Mouse (Mus musculus): ENCODE data around the gene Hdac10. TPM values are rescaled to one million over a fixed set of nuclear protein-coding genes. Genes with fewer than 3 reads are reported as not detected.

Hdac10 gene
- polyA plus RNA-seq, 1 experiment from 2014 or later = 15.0 TPM

DNA sequence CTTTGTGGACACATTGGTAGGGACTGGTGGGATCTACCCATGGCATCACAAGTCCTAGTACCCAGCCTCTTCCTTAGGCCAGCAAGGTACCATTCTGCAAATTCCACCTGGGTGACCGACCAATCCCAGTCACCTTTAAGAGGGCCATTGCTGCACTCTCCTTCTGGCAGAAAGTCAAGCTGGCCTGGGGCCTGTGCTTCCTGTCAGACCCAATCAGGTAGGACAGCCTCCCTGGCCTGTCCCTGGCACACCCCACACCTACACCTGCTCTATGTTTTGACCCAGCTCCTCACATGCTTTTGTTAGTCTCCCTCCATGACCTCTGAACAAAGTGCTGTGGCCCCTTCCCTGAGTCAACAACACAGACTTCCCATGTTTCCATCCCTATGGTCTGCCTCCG is 43.7 kb downstream of the Hdac10 start:
- DNase-seq (ENCODE audit: low read depth, low spot score) = no peak
- no peaks in the 10 kb centered on the region for H3K27me3 ChIP-seq
- no peak for TF ChIP-seq CTCF (IDR thresholded peaks at IDR 0.05)
- CTCF ChIA-PET = no interaction called here
- ATAC-seq = no peak
- in situ Hi-C loops (cut with MboI; ENCODE audit: low pct_unique_long_range_greater_than_20kb) = no loop called here
- POLR2A ChIA-PET = interaction anchor here (0.5 to 1.1 kb wide), 2 partner anchors 9 to 125 kb away, joined by 3 to 4 read pairs; no protein-coding TSS in a partner anchor

- DNase-seq (ENCODE audit: low read depth, low spot score) (no peak), ATAC-seq (no peak)
- ChIA-PET POLR2A (no interaction called here), CTCF (no interaction called here)
- no peak for TF ChIP-seq CTCF (IDR thresholded peaks at IDR 0.05)
- in situ Hi-C loops (cut with MboI; ENCODE audit: low pct_unique_long_range_greater_than_20kb) = no loop called here
- H3K27me3 ChIP-seq = no peaks in the 10 kb centered on the region
Measured at GRCm38 (mm10) chr15:89083906-89084305, 44.6 kb downstream of the Hdac10 start.

GRCm38 (mm10) chr15:89078208-89078836 is 50.2 kb downstream of the Hdac10 start:
- no peak for TF ChIP-seq CTCF (IDR thresholded peaks at IDR 0.05)
- in situ Hi-C loops (cut with MboI; ENCODE audit: low pct_unique_long_range_greater_than_20kb) = no loop called here
- POLR2A ChIA-PET = interaction anchor here (1.3 kb wide), 1 partner anchor 10 kb away, joined by 3 read pairs; no protein-coding TSS in a partner anchor
- H3K27me3 ChIP-seq = no peaks in the 10 kb centered on the region
- CTCF ChIA-PET = no interaction called here
- ATAC-seq (no peak), DNase-seq (ENCODE audit: low read depth, low spot score) (no peak)

GRCm38 (mm10) chr15:89076156-89076731 is 52.3 kb downstream of the Hdac10 start:
- no peaks in the 10 kb centered on the region for H3K27me3 ChIP-seq
- ATAC-seq (peak; percentile 14), DNase-seq (ENCODE audit: low read depth, low spot score) (no peak)
- ChIA-PET CTCF (interaction anchor here (1.2 to 1.4 kb wide), 2 partner anchors 52 to 155 kb away, joined by 3 to 4 read pairs; no protein-coding TSS in a partner anchor), POLR2A (interaction anchor here (0.7 to 2.2 kb wide), 4 partner anchors 9 to 135 kb away, joined by 3 to 13 read pairs (median 3); partner anchors contain the start of gene Selenoo)
- no peak for TF ChIP-seq CTCF (IDR thresholded peaks at IDR 0.05)
- in situ Hi-C loops (cut with MboI; ENCODE audit: low pct_unique_long_range_greater_than_20kb) = no loop called here

- CTCF ChIA-PET = no interaction called here
- ATAC-seq (peak; percentile 84), DNase-seq (ENCODE audit: low read depth, low spot score) (peak; percentile 39)
- TF ChIP-seq CTCF (IDR thresholded peaks at IDR 0.05) = no peak
- POLR2A ChIA-PET = interaction anchor here (0.6 to 2.2 kb wide), 6 partner anchors 9 to 199 kb away, joined by 3 to 13 read pairs (median 3); partner anchors contain the start of gene Selenoo
- in situ Hi-C loops (cut with MboI; ENCODE audit: low pct_unique_long_range_greater_than_20kb) = no loop called here
- H3K27me3 ChIP-seq = no peaks in the 10 kb centered on the region
Measured at GRCm38 (mm10) chr15:89075478-89076147, 52.9 kb downstream of the Hdac10 start.

DNA sequence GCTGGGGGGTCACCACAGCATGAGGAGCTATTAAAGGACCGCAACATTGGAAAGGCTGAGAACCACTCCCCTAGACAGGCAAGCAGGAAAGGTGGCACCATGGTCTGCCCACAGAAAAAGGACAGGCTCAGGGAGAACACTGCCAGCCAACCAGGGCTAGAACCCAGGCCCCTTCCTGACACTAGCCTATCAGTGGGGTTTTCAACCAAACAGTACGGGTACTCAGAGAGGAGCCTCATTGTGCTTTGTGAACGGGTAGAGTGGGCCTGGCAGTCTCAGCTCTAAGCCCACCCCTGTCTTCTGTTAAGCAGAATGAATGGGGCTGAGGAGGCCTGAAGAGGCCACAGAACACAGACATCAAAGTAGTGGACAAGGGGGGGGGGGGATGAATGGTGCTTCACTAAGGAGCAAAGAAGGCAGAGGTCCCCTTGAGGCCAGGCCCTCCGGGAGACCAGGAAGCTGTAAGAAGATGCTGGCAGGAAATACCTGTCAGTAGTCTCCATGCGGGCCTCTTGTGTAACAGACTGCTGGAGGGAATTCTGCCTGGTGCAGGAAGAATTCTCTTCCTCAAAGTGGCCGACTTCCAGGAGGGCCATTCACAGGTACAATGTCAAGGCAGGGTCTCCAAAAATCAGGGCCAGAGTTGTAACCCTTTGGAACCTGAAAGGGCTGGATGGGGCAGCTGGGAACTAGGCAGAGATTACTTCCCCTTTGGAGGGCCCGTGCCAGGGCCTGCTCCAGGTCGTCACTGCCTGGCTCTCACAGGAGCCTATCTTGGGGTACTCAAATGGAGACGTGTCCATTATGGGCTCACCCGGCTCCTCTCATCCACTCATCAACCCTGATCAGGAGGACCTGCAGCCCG is 53.7 kb downstream of the Hdac10 start, which contains the start of gene Trabd:
Gene Trabd (plus strand): TSS at position 512 of the 865 bp plus-strand sequence.
- ATAC-seq (no peak), DNase-seq (ENCODE audit: low read depth, low spot score) (no peak)
- no peak for TF ChIP-seq CTCF (IDR thresholded peaks at IDR 0.05)
- ChIA-PET POLR2A (interaction anchor here (0.6 to 2.2 kb wide), 6 partner anchors 10 to 198 kb away, joined by 3 to 13 read pairs (median 3); partner anchors contain the start of gene Selenoo), CTCF (no interaction called here)
- in situ Hi-C loops (cut with MboI; ENCODE audit: low pct_unique_long_range_greater_than_20kb) = no loop called here
- no peaks in the 10 kb centered on the region for H3K27me3 ChIP-seq

GRCm38 (mm10) chr15:89073993-89074603 is 54.4 kb downstream of the Hdac10 start:
- ChIA-PET POLR2A (interaction anchor here (0.7 to 1.7 kb wide), 3 partner anchors 19 to 127 kb away, joined by 3 to 5 read pairs (median 5); no protein-coding TSS in a partner anchor), CTCF (interaction anchor here (1.1 kb wide), 1 partner anchor 14 kb away, joined by 3 read pairs; the partner anchor contains the start of gene Selenoo)
- in situ Hi-C loops (cut with MboI; ENCODE audit: low pct_unique_long_range_greater_than_20kb) = no loop called here
- no peak for TF ChIP-seq CTCF (IDR thresholded peaks at IDR 0.05)
- DNase-seq (ENCODE audit: low read depth, low spot score) (no peak), ATAC-seq (no peak)
- no peaks in the 10 kb centered on the region for H3K27me3 ChIP-seq

Other genes with a start within 250 kb of the Hdac10 start
- 0.03 TPM for gene Ttll8, start 174.3 kb downstream of the Hdac10 start, polyA plus RNA-seq (2021)
- gene Mlc1, start 149.7 kb downstream of the Hdac10 start, polyA plus RNA-seq (2021) = 0.06 TPM
- not detected for gene Mov10l1, start 145.8 kb downstream of the Hdac10 start, polyA plus RNA-seq (2021)
- 0.12 TPM for gene Panx2, start 69.0 kb downstream of the Hdac10 start, polyA plus RNA-seq (2021)
- 44.7 TPM for gene Trabd, start 53.6 kb downstream of the Hdac10 start, polyA plus RNA-seq (2021)
- gene Selenoo, start 39.6 kb downstream of the Hdac10 start, polyA plus RNA-seq (2021) = 31.1 TPM
- 17.6 TPM for gene Tubgcp6, start 5.6 kb downstream of the Hdac10 start, polyA plus RNA-seq (2021)
- 7.1 TPM for gene Mapk12, start 12.0 kb upstream of the Hdac10 start, polyA plus RNA-seq (2021)
- 16.3 TPM for gene Mapk11, start 20.9 kb upstream of the Hdac10 start, polyA plus RNA-seq (2021)
- 444 TPM for gene Plxnb2, start 52.1 kb upstream of the Hdac10 start, polyA plus RNA-seq (2021)
- 11.3 TPM for gene Dennd6b, start 67.8 kb upstream of the Hdac10 start, polyA plus RNA-seq (2021)
- 37.2 TPM for gene Ppp6r2, start 82.9 kb upstream of the Hdac10 start, polyA plus RNA-seq (2021)
- 150 TPM for gene Sbf1, start 186.6 kb upstream of the Hdac10 start, polyA plus RNA-seq (2021)
- gene Adm2, start 194.0 kb upstream of the Hdac10 start, polyA plus RNA-seq (2021) = 0.14 TPM
- gene Miox, start 205.7 kb upstream of the Hdac10 start, polyA plus RNA-seq (2021) = not detected
- 65.9 TPM for gene Lmf2, start 227.0 kb upstream of the Hdac10 start, polyA plus RNA-seq (2021)
- gene Ncaph2, start 227.0 kb upstream of the Hdac10 start, polyA plus RNA-seq (2021) = 106 TPM
- 24.2 TPM for gene Sco2, start 245.1 kb upstream of the Hdac10 start, polyA plus RNA-seq (2021)
- gene Tymp, start 248.3 kb upstream of the Hdac10 start, polyA plus RNA-seq (2021) = 3.0 TPM